Mouse (Mus musculus): Measurements from ENCODE around the gene Dnaic2.

DNA sequence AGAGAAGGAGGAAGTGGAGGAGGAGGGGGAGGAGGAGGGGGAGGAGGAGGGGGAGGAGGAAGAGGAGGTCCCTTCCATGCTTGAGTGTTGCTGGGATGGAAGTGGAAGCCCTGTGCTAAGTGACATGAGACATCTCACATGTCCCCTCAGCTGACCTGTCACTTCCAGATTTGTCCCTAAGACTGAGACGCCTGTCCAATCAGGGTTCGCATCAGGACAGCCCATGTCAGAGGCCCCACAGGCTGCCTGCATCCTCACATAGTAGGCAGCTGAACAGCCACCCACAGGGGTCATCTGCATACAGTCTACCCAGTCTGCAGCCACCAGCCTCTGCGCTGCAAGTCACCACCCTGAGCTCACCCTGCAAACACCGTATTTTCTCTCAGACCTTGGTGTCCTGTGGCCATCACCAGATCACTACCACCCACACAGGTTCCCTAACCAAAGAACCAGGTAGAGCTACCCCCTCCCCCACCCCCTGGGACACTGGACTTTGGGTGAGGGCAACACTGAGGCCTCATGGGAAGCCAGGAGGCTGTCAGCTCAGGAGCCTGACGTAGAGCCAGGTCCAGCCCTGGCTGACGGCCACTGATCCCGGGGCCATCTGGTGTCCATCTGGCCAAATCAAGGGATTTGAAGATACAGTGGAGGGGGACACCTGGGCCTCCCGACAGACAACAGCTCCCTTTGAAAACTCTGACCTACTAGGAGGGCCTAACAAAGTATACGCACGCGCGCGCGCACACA is 42.4 kb upstream of the Dnaic2 start:
- TF ChIP-seq CTCF (IDR thresholded peaks at IDR 0.05; ENCODE audit: control insufficient read depth, insufficient read depth, insufficient read length) (no peak), USF1 (IDR thresholded peaks at IDR 0.05; ENCODE audit: low read depth) (no peak), FOSL1 (IDR thresholded peaks at IDR 0.05; ENCODE audit: insufficient read depth, low read length, poor library complexity, severe bottlenecking) (no peak), MYOG (IDR thresholded peaks at IDR 0.05; ENCODE audit: control insufficient read depth, extremely low read depth, insufficient read length) (no peak), MAX (IDR thresholded peaks at IDR 0.05) (no peak)

All from C2C12 (cell line).